ENCODE assay signal across 18 mouse cellular contexts in genomic region chr13:93952466-93952865, GRCm38 (mm10).
DNase-seq lines count a peak whose midpoint lies in the region; ATAC-seq lines count a peak whose summit lies in the region.
"Had no signal": no experiment of that assay in that cellular context is flagged by ENCODE, and none has a peak within 500 bp of the region (broad histone marks: within the 10 kb centered on the region; RNA-seq: fewer than 3 reads in every experiment).

No protein-coding gene starts in this region.

- ATAC-seq in megakaryocyte, adult 5-6 weeks (ENCODE audit: poor library complexity, severe bottlenecking): no peak
- ATAC-seq: forebrain, embryonic 16.5 days; hindbrain, embryonic 16.5 days; inflammation-experienced regulatory T-cells, adult 6 months; intestine, postnatal 0 days had no signal

- DNase-seq in adrenal gland, adult (ENCODE audit: inconsistent age in 2 of 2, low spot score in 1 of 2): peak; percentile 73 to 83
- no peak for DNase-seq in adrenal gland, postnatal 4 days (ENCODE audit: low spot score in 2 of 2)
- peak; percentile 57 for DNase-seq in adrenal gland, adult 8-10 months
- DNase-seq in adrenal gland, postnatal 36 days: peak; percentile 61 to 66
- no peak for DNase-seq in thymus, postnatal 0 days (ENCODE audit: low spot score)
- no peak for DNase-seq in frontal cortex, postnatal 36 days (ENCODE audit: low spot score in 2 of 2)
- DNase-seq: cerebellum, adult 11-12 months; cerebellum, adult 9-11 months; cerebellum, postnatal 36 days; gastrocnemius, adult 2 months; gastrocnemius, postnatal 25 days; heart, postnatal 4 days; kidney, adult 8-10 months had no signal

Comparison
In these comparisons a context has a peak if more than half of its experiments do, and no peak if none do; other contexts are left out.
1. DNase-seq: peak in adrenal gland, adult (2 of 2), adrenal gland, adult 8-10 months (single experiment) and adrenal gland, postnatal 36 days (2 of 2); none in adrenal gland, postnatal 4 days (0 of 2), thymus, postnatal 0 days (single experiment) and frontal cortex, postnatal 36 days (0 of 2).